Mouse (Mus musculus) forelimb bud, embryonic 11.5 days (tissue): ENCODE results near the gene Elmo1.

Experiments used
- DNase-seq: peaks from one replicate; pipeline ENCODE4 v3.0.0-alpha.2; 2012; ENCODE audit warnings: low read depth, low spot score

The Elmo1 gene

GRCm38 (mm10) chr13:20157059-20157458 lies 66.7 kb downstream of the Elmo1 start:
- DNase-seq = no peak

GRCm38 (mm10) chr13:20157529-20157928 lies 67.1 kb downstream of the Elmo1 start:
- no peak for DNase-seq

- DNase-seq = no peak
Measured at GRCm38 (mm10) chr13:20163339-20163954, 73.1 kb downstream of the Elmo1 start.

GRCm38 (mm10) chr13:20164837-20165236 lies 74.4 kb downstream of the Elmo1 start:
- DNase-seq = no peak

GRCm38 (mm10) chr13:20173987-20174654 lies 83.7 kb downstream of the Elmo1 start:
- no peak for DNase-seq

GRCm38 (mm10) chr13:20174655-20175280 lies 84.4 kb downstream of the Elmo1 start:
- no peak for DNase-seq

- no peak for DNase-seq
Measured at GRCm38 (mm10) chr13:20180738-20181137, 90.3 kb downstream of the Elmo1 start.

GRCm38 (mm10) chr13:20181321-20181720 lies 90.9 kb downstream of the Elmo1 start:
- no peak for DNase-seq

- no peak for DNase-seq
Measured at GRCm38 (mm10) chr13:20182239-20182825, 91.9 kb downstream of the Elmo1 start.

- no peak for DNase-seq
Measured at GRCm38 (mm10) chr13:20183512-20184238, 93.3 kb downstream of the Elmo1 start.

GRCm38 (mm10) chr13:20184239-20185033 lies 94.0 kb downstream of the Elmo1 start:
- DNase-seq = no peak

- no peak for DNase-seq
Measured at GRCm38 (mm10) chr13:20185034-20185846, 94.8 kb downstream of the Elmo1 start.

- no peak for DNase-seq
Measured at GRCm38 (mm10) chr13:20185847-20186213, 95.4 kb downstream of the Elmo1 start.

GRCm38 (mm10) chr13:20187647-20188046 lies 97.3 kb downstream of the Elmo1 start:
- no peak for DNase-seq

GRCm38 (mm10) chr13:20192009-20192584 lies 101.7 kb downstream of the Elmo1 start:
- no peak for DNase-seq

GRCm38 (mm10) chr13:20200582-20200981 lies 110.2 kb downstream of the Elmo1 start:
- no peak for DNase-seq

GRCm38 (mm10) chr13:20202617-20203016 lies 112.2 kb downstream of the Elmo1 start:
- no peak for DNase-seq

GRCm38 (mm10) chr13:20204165-20204564 lies 113.8 kb downstream of the Elmo1 start:
- no peak for DNase-seq

GRCm38 (mm10) chr13:20205007-20205745 lies 114.8 kb downstream of the Elmo1 start:
- DNase-seq = no peak
